Mouse (Mus musculus) c-Kit-positive CD71-negative TER-119-negative erythroid progenitor cells, embryonic 14.5 days (primary cell): ENCODE data around the gene Cpne5.
"Not testable (repeated sequence)": the region's sequence is repeated elsewhere in the genome, so short reads cannot be mapped to it uniquely, and the experiment has no call there.

Experiments used
- DNase-seq: peaks from one replicate; pipeline ENCODE4 v3.0.0-alpha.2; 2013; ENCODE audit warnings: low read depth

The Cpne5 gene

DNA sequence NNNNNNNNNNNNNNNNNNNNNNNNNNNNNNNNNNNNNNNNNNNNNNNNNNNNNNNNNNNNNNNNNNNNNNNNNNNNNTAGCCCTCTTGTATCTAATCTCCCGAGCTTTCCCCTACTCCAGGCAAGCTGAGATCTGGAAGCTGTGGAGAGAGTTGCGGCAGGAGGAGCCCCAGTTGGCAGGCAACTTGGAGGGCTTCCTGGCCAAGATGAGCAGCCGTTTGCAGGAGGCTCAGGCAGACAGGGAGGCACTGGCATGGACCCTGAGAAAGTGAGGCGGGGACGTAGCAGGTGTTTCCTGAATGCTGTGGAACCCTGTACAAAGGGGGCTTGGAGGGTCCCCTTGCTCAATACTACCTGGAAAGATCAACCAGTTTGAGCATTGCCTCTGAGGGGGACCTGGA is 102.9 kb downstream of the Cpne5 start:
- no peak for DNase-seq

DNA sequence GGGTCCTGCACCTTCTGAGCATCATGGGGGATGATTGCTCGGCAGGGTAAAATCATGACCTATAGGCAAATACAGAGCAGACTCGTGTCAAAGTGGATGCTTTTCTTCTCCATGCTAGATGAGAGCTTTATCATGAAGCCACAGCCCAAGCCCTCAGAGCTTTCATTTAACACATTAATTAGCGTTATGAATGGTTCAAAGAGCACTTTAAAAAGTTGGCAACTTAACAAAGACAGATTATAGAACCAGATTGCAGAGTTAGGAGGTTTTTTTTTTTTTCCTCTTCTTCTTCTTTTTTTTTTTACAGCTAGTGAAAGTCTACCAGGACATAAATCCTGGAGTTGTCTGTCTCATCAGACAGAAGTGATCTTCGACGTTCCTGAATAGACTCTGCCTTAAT is 108.6 kb downstream of the Cpne5 start:
- DNase-seq = no peak

DNA sequence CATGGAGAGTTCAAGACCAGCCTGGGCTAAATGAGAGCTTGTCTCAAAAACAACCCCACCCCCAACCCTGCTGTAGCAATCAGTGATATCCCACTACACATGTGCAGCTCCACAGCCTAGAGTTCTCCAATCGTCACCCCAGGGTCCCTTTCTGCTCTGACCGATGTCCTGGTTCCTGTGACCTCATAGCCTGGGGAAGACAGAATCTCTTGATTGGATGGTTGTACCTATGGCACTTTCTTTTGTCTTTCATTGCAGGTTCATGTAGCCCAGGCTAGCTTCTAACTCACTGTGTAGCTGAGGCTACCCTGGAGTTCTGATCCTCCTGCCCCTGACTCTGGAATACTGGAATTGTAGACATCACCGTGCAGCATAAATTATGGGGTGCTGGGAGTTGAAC is 111.4 kb downstream of the Cpne5 start:
- no peak for DNase-seq

DNA sequence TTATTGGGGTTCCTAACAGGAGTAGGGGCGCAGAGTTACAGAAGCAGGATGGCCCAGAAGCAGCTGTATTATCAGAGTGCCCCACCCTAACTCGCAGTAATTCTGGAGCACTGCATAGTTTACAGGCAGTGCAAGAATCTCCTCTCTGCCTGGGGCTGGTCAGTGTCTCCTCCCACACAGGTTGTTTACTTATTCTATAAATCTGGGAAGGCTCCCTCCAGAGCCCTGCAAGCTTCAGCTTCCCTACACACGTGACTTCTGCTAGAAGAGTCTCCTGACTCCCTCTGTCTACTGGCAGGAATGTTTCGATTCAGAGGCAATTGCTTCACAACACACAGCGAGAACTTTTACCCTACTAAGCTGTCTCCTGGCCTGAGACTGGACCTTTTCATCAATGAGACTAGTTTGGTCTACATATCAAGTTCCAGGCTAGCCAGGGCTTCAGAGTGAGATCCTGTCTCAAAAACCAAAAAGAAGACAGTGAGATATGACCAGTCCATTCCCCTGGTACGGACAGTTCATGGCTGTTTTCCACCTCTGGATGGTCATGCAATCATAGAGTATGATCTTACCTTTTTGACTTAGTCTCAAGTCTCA is 114.3 kb downstream of the Cpne5 start:
- DNase-seq = no peak

DNA sequence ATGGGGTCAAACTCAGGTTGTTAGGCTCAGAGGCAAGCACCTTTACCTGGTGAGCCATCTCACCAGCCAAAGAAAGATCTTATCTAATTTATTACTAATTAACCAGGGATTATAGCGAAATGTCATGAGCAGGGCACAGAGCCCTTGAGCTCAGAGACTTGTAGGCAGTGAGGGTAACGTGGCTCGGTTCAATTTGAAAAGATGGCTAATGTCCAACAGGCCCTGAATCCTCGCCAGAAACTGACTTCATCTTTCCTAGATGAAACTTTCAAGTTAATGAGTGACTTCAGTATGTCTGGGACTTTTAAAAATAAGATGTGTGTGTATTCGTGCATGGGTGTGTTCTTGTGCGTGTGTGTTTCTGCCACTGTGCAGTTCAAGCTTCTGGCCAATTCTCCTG is 115.2 kb downstream of the Cpne5 start:
- DNase-seq = no peak

DNA sequence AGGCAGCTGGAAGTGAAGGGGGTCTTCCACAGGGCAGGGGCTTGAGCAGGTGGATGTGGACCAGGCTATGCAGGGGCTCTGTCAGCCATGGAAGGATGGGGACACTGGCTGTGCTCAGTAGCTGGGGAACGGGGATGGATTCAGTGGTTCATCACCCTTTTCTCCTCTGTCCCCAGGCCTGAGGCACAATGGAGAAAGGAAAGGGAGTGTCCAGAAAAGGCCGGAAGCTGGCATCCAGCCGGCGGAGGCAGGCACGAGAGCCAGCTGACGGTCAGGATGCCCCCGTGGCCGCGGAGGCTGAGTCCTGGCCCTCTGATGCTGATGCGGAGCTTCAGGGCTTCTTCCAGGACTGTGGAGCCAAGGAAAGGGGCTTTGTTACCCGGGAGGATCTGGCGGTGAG is 117.3 kb downstream of the Cpne5 start:
- no peak for DNase-seq

DNA sequence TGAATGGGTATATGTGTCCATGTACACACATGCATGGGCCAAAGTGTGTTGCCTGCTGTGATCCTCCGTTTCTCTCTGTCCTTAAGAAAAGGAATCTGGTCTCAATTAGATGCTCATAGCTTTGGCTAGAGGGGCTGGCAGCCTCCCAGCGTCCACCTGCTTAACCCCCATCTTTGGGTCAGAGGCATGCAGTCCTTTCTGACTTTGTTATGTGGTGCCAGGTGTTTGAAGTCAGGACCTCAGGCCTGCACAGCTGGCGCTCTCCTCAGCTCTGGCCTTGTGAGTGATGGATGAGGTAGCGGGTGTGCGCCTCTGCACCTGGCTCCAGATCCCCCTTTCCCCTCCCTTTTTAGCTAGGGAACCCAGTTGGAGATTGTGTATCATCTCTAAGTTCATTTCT is 119.9 kb downstream of the Cpne5 start:
- DNase-seq = no peak

DNA sequence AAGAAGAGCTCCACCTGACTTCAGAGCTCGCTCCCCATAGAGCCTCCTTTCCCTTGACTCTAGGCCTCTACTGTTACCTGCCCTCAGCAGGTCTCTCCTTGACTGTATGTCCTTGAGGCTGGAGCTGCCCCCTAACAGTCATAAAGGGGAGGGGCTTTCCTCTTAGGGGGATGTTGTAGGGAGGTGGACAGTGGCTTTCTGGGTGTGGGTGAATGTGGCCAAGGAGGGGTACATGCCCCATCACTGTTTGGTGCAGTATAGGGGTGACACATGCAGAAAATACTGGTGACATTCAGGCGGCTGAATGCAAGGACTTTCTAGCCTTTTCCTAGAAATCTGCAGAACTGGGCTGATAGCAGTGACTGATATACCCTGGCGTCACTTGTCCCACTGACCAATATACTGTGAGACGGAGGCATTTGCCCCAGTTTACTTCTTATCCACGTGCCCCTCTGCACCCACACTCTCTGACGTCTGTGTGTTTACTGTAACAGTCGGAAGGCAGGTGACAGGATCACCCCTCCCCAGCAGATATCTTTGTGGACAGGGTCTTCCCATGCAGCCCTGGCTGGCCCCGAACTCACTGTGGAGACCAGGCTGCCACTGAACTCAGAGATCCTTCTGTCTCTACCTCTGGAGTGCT is 120.8 kb downstream of the Cpne5 start:
- DNase-seq = no peak

DNA sequence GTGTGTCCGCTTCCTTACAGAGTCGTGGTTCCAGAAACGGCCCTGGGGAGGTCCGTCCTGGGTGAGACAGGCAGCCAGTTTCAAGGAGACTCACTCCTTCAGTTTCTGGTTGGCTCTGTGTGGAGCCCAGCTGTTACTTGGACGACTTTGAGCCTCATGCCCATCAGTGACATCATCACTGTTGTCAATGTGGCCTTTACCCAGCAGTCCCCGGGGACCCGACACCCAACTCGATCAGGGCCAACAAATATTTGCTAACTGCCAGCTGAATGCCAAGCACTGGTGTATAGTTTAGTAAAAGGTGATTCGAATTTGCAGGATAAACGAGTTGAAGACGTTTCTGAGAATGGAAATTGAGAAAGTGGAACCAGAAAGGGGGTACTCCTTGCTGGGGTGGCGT is 121.9 kb downstream of the Cpne5 start:
- DNase-seq = no peak

DNA sequence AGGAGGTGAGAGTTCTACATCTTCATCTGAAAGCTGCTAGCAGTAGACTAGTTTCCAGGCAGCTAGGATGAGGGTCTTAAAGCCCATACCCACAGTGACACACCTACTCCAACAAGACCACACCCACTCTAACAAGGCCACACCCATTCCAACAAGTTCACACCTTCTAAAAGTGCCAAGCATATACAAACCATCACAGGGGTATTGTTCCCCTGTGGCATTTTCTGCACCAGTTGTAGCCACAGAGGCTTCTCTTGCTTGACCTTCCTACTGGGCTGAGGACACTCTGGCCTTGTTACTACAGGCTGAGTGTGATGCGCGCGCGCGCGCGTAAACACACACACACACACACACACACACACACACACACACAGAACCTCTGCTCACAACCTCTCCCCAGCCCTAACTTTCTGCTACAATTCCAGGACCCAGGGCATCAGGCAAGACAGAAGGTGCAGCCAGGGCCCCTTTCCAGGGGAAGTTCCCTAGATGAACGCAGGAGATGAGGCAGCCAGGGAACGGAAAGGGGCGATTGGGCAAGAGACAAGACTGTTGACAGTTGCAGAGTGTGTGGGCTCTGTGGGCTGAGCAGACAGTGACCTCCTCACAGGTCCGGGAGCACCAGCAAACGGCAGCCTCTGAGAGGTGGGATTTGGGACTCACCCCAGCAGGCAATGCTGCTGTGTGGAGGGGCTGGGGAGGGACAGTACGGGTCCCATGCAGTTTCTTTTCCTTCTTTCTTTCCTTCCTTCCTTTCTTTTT is 124.2 kb downstream of the Cpne5 start, which contains the start of gene Rab44:
TSS of gene Rab44 (plus strand) at position 555 of the 762 bp plus-strand sequence.
- no peak for DNase-seq

DNA sequence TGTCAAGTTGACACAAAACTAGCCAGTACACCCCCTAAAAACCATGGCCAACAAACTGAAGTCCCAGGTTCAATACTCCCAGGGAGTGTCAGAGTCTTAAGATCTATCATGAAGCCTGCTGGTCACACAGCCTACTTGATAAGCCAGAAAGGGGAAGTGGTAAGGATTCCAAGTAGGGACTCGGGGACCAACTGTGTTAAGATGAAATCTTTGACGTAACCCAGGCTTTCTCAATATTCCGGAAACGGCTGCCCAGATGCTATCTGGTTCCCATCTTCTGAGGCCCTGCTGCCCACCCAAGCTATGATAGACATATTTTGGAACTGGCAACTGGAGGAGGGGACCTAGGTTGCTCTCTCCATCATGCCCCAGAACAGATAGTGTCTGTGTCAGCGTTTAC is 126.6 kb downstream of the Cpne5 start:
- DNase-seq = peak; percentile 77

DNA sequence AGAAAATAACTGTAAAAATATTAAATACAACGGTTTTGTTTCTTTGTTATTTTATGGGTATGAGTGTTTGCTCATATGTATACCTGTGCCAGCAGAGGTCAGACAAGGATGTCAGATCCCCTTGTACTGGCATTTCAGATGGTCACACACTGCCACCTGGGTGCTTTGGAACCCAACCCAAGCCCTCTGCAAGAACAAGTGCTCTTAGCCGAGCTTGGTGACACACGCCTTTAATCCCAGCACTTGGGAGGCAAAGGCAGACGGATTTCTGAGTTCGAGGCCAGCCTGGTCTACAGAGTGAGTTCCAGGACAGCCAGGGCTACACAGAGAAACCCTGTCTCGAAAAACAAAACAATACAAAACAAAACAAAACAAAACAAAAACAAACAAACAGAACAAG is 127.6 kb downstream of the Cpne5 start:
- DNase-seq = not testable (repeated sequence)
